Mouse (Mus musculus) kidney, adult 18-20 months (tissue): ENCODE measurements around the gene Atf7ip.
A peak's percentile ranks its signal among the peaks of the same experiment; 100 is the strongest.

Experiments used
- DNase-seq: peaks from one replicate; pipeline ENCODE4 v3.0.0; 2021

Gene Atf7ip

GRCm38 (mm10) chr6:136525567-136525966 is 19.6 kb downstream of the Atf7ip start:
- no peak for DNase-seq

DNA sequence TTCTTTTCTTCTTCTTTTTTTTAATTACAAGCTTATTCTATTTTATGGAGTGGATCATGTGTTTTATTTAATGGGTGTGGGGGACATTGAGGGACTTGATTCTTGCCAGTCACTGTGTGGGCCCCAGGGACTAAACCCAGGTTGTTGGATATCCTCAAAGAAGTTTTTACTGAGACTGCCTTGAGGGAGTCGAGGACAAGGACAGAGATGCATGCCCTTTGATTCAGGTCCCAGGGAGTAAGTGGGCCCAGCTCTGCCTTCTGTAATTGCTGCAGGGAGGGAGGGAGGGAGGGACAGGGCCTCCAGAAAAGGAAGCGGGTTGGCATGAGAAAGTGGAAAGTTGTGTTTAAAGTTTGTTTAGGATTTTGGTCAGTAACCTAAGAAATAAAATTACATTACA is 23.2 kb downstream of the Atf7ip start:
- no peak for DNase-seq

- no peak for DNase-seq
Observed at GRCm38 (mm10) chr6:136531792-136532230, 25.8 kb downstream of the Atf7ip start.

DNA sequence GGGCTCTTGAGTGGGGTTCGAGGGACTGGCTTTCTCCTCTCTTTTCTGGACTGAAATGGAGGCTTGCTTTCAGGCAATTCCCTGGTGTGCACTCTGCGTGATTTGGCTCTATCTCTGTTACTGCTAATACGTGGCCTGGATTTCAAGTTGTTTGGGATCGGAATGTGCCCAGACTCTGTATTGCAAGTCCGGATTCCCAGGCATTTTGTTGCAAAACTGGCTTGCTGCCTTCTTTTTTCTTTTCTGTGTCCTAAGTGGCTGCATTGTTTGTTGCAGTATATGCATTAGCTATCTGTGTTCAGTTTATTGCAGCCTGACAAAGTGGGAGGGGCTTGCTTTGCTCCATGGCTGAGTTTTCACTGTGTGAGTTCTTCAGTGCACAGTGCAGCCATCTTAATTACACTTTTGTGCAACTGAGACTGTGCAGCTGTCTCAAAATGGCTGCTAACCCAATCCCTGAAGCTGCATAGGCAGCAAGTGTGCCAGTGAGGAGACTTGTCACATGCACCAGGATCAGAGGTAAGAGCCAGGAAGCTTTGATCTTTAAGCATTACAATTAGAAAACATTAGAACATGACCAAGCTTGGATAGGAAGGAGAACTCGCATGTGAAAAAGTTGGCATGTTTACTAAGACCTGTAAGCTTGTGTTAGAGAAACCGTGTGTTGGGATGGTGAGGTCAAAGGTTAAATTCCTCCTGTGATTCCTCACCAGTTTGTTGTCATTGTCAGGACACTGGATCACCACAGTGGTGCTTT is 26.7 kb downstream of the Atf7ip start:
- peak; percentile 72 for DNase-seq

DNA sequence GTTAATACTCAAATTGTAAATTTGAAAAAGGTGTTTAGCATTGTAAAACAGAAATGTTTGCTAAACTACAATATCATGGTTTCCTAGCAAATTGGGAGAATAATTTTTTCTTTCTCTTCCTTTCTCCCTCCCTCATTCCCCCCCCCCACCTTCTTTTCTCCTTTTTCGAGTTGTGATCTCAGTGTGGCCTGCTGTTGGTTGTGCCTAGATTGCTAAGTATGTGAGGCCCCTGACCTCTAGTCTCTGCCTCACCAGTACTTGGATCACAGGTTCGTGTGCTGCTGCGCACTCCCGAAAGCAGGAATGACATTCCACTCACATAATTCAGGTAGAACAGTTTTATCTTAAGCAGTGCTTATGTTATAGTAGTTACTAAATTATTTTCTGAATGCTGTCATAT is 27.8 kb downstream of the Atf7ip start:
- no peak for DNase-seq

GRCm38 (mm10) chr6:136534444-136534843 is 28.5 kb downstream of the Atf7ip start:
- DNase-seq: no peak

- DNase-seq: no peak
Observed at GRCm38 (mm10) chr6:136535176-136535575, 29.2 kb downstream of the Atf7ip start.

DNA sequence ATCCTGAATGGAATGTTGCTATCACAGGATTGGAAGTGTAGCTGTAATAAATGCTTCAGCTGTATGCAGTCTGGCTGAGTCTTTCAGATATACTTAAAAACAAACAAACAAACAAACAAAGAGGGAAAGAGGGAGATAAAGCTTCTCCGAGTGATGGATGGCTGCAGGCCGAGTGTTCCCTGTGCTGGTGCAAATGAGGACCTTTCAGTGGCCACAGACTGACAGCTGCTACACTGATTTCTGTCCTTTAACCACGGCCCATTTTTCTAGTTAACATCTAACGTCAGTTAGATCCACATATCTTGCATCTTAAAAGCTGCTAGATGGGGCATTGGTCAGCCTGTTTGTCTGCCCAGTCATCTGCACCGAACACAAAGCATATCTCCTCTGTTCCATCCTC is 30.2 kb downstream of the Atf7ip start:
- no peak for DNase-seq

DNA sequence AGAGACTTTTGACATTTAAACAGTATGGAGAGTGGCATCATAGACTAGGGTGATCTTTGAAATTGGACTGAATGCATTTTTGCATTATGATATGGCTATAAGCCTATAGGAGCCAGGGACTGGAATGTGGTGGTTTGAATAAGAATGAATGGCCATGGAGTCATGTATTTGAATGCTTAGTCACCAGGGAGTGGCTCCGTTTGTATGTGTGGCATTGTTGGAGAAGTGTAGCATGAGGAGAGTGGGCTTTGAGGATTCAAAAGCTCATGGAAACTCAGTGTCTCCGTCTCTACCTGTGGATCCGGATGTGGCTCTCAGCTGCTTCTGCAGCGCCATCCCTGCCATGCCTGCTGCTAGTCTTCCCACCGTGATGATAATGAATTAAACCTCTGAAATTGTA is 35.4 kb downstream of the Atf7ip start:
- no peak for DNase-seq

GRCm38 (mm10) chr6:136542105-136542504 is 36.1 kb downstream of the Atf7ip start:
- no peak for DNase-seq

DNA sequence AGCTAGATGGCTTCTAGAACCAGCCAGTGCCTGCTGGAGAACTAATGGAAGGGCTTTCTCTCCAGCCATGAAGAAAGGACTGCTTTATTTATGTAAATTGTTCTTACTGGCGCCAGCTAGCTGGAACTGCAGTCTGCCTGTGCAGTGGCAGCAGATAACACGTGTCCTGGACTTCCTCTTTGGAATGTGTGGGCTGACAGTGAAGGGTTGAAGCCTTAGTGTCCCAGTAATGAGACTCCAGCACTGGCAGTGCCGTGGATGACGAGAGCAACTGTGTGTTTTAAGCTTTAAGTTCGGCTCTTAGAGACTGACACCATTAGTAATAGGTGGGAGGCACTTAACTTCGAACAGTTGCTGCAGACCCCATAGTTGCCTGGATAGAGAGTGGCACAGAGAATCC is 37.2 kb downstream of the Atf7ip start:
- peak; percentile 61 for DNase-seq

DNA sequence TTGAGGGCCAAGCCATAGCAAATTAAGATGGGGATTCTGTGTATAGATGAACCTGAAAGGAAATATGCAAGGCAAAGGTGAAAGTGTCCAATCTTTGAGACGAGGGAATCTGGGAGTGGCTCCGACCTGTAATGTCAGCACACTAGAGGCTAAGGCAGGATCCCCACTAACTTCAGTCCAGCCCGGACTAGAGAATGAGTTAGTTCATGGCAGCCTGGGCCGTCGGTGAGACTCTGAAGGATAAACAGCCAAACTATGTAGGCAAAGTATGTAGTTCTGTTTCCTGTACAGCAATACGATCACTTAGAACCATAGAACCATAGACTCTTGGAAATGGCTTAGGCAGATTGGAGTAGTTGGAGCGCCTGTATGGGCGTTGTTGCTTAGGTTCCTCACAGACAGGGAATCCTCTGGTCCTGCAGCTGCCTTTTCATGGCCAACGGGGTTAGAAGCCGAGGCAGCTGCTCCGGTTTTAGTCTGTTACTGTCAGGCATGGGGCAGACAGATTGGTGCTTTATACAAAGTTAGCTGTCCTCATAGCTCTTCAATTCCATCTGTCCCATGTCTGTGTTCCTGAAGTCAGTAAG is 39.4 kb downstream of the Atf7ip start:
- no peak for DNase-seq

- DNase-seq: no peak
Observed at GRCm38 (mm10) chr6:136546286-136546685, 40.3 kb downstream of the Atf7ip start.

DNA sequence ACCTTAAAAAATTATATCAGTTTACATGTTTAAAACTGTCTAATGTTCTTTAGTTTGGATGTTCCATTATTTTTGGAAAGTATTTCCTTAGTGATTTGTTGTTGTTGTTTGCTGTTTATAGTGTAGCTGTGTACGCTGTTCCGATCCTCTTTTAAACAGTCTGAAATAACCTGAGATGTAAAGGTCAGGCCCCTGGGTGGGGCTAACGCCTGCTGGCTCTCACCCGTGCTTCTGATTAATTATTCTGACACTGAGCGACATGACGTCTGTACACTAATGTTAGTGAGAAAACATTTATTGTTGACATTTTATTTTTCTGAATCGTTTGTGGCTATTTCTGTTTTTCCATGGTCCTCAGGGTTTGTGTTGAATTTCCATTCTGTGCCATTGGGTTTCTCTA is 41.0 kb downstream of the Atf7ip start:
- no peak for DNase-seq

GRCm38 (mm10) chr6:136548041-136548770 is 42.2 kb downstream of the Atf7ip start:
- peak; percentile 28 for DNase-seq

GRCm38 (mm10) chr6:136548796-136549195 is 42.8 kb downstream of the Atf7ip start:
- DNase-seq: no peak

DNA sequence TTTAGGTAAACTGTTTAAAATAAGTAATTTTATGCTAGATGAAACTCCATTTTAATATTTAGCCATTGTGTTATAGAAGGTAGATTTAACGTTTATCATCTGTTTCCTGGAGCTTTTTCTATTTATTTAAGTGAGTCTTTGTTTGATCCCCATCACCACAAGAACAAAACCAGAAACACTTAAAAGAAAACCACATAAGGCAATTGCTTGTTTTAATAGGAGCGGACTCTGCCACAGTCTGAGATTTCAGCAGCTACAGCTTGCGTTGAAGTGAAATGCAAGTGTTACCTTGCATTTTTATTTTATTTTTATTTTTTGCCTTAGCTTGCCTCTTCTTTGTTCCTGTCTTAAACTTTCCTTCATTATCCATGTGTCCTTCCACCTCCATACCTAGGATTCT is 43.6 kb downstream of the Atf7ip start:
- DNase-seq: no peak

DNA sequence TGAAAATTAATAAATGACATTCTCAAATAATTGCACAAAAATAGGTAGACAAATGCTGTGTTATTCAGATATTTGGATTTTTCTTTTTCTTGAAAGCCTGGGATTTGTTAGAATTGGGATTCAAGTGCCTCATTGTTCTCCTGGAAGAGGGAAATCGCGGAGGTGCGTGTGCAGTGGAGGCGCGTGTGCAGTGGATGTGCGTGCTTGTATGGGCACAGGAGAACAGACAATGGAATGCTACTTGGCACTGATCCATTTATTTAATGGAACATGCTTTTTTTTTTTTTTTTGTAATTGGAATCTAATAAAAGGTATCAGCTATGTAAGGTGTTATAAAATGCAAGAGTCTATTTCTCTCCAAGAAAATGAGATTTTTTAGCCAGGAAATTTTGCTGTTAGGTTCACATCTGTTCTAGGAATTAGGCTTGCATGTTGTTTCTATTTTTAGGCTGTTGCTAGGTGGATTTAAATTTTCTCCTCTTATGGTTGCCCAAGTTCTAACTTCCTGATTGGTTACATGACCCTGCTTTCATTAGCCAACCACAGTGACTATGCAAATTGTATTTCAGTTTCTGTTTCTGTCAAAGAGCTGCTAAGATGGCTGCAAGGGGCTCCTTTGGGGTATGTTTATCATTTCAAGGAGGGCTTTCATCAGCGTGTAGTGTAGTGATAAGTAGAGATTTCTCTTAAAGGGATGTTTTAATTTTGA is 44.8 kb downstream of the Atf7ip start:
- DNase-seq: no peak

- no peak for DNase-seq
Observed at GRCm38 (mm10) chr6:136551550-136552109, 45.7 kb downstream of the Atf7ip start.

DNA sequence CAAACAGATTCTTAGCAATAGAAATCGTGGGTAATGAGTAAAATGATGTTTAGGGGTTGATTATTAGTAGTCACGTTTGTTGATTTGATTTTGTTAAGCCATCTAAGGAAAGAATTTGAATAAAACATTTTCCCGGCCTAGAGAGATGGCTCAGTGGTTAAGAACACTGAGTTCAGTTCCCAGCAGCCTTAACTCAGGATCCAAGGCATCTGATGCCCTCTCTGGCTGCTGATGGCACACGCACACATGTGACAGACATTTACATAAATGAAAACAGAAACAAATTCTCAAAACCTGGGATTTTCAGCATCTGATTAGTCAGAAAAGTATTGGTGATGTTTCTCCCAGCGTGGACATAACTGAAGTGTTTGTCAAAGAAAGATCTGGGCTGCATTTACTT is 47.2 kb downstream of the Atf7ip start:
- no peak for DNase-seq

GRCm38 (mm10) chr6:136553767-136554569 is 48.0 kb downstream of the Atf7ip start:
- DNase-seq: no peak
